Mouse (Mus musculus) bone marrow macrophage, adult 2 months (primary cell): ENCODE measurements around the gene Ptp4a2. TPM values are rescaled to one million over a fixed set of nuclear protein-coding genes. Genes with fewer than 3 reads are reported as not detected.

Experiments
- H3K27ac ChIP-seq: 2 replicates; pipeline ENCODE4 v1.5.1; 2012; ENCODE audit warnings: low read depth, low read length; ENCODE audit not compliant: insufficient read depth
- H3K4me1 ChIP-seq: 2 replicates; pipeline ENCODE4 v1.6.1; 2012; ENCODE audit warnings: low read length; ENCODE audit not compliant: control insufficient read depth, insufficient read depth
- H3K4me3 ChIP-seq: 2 replicates; pipeline ENCODE4 v1.5.1; 2012; ENCODE audit warnings: mild to moderate bottlenecking, low read length, moderate library complexity; ENCODE audit not compliant: insufficient read depth
- CTCF ChIP-seq: IDR thresholded peaks from 2 replicates; pipeline ENCODE4 v1.5.1; 2012; ENCODE audit warnings: low read depth, mild to moderate bottlenecking, low read length, moderate library complexity
- POLR2A ChIP-seq: IDR thresholded peaks from 2 replicates; pipeline ENCODE4 v1.6.1; 2012; ENCODE audit warnings: mild to moderate bottlenecking, low read depth, low read length, borderline replicate concordance
- polyA plus RNA-seq: library from polyadenylated mRNA; stranded (reverse); fragments of >200 nt; gene quantifications from 2 replicates; pipeline ENCODE4 v1.2.4, GENCODE M21; 2012; ENCODE audit not compliant: missing spikeins, insufficient read depth, insufficient read length

Ptp4a2 gene
- polyA plus RNA-seq, 1 experiment, result 365 TPM

GRCm38 (mm10) chr4:129839866-129840555 lies 29.0 kb downstream of the Ptp4a2 start:
- H3K4me1 ChIP-seq, result peaks cover 6% of the 10 kb centered on the region
- H3K27ac ChIP-seq, result no peak overlapping the region
- TF ChIP-seq CTCF (no peak), POLR2A (no peak)
- H3K4me3 ChIP-seq, result no peak overlapping the region

- Histone ChIP-seq H3K4me1 (no peaks in the 10 kb centered on the region), H3K4me3 (no peak overlapping the region), H3K27ac (no peak overlapping the region)
- TF ChIP-seq CTCF (no peak), POLR2A (no peak)
These were observed 35.8 kb downstream of the Ptp4a2 start for GRCm38 (mm10) chr4:129846823-129847222.

GRCm38 (mm10) chr4:129850491-129850890 lies 39.5 kb downstream of the Ptp4a2 start:
- H3K27ac ChIP-seq, result no peak overlapping the region

GRCm38 (mm10) chr4:129851861-129852260 lies 40.8 kb downstream of the Ptp4a2 start:
- TF ChIP-seq CTCF (no peak), POLR2A (no peak)
- Histone ChIP-seq H3K27ac (no peak overlapping the region), H3K4me3 (no peak overlapping the region), H3K4me1 (peaks cover 24% of the 10 kb centered on the region)

More at GRCm38 (mm10) chr4:129850491-129850890, 39.5 kb downstream of the Ptp4a2 start:
- no peak overlapping the region for H3K4me3 ChIP-seq
- TF ChIP-seq POLR2A (no peak), CTCF (no peak)
- H3K4me1 ChIP-seq, result peaks cover 20% of the 10 kb centered on the region

GRCm38 (mm10) chr4:129853053-129853452 lies 42.0 kb downstream of the Ptp4a2 start:
- H3K4me3 ChIP-seq, result no peak overlapping the region
- H3K4me1 ChIP-seq, result peaks cover 24% of the 10 kb centered on the region
- no peak for TF ChIP-seq CTCF
- no peak for TF ChIP-seq POLR2A
- no peak overlapping the region for H3K27ac ChIP-seq

- Histone ChIP-seq H3K4me1 (peaks cover 24% of the 10 kb centered on the region), H3K27ac (peak overlapping the region; percentile 7; the same call in 1 of the 2 replicates), H3K4me3 (no peak overlapping the region)
- TF ChIP-seq POLR2A (no peak), CTCF (no peak)
These were observed 43.0 kb downstream of the Ptp4a2 start for GRCm38 (mm10) chr4:129853996-129854395.

- Histone ChIP-seq H3K4me3 (no peak overlapping the region), H3K4me1 (peaks cover 24% of the 10 kb centered on the region), H3K27ac (peak overlapping the region; percentile 62)
- no peak for TF ChIP-seq POLR2A
- no peak for TF ChIP-seq CTCF
These were observed 43.6 kb downstream of the Ptp4a2 start for GRCm38 (mm10) chr4:129854615-129855014.

GRCm38 (mm10) chr4:129855051-129855970 lies 44.3 kb downstream of the Ptp4a2 start:
- no peak overlapping the region for H3K4me3 ChIP-seq
- TF ChIP-seq CTCF (no peak), POLR2A (no peak)
- peak overlapping the region; percentile 62 for H3K27ac ChIP-seq

GRCm38 (mm10) chr4:129860456-129860855 lies 49.4 kb downstream of the Ptp4a2 start:
- Histone ChIP-seq H3K27ac (no peak overlapping the region), H3K4me3 (no peak overlapping the region), H3K4me1 (peaks cover 18% of the 10 kb centered on the region)
- TF ChIP-seq POLR2A (no peak), CTCF (no peak)

More at GRCm38 (mm10) chr4:129855051-129855970, 44.3 kb downstream of the Ptp4a2 start:
- H3K4me1 ChIP-seq, result peaks cover 24% of the 10 kb centered on the region
